Mouse (Mus musculus): ENCODE measurements at regions not wholly inside any gene's neighbourhood (a gene's known extent, or its start where the extent isn't known, plus 50 kb on each side); places are given as distances from the start of the nearest gene placed in this dataset.

DNA sequence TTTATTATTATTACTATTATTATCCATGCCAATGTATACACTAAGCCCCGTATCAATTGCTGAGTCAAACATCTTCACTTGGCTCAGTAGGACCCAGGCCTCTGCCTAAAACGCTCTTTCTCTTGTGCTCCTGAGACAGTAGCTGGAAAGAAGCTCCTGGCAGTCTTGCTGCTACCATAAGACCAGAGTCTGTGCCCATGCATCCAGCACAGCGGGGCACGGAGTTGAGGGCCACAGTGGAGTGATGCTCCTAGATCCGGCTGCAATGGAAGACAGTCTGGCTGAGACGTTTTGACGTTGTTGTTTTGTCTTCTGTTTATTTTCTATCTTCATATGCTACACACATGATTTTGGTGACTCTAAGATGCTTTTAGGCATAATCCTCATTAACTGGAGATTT is 129.1 kb upstream of the Peli2 start:
- no peak for DNase-seq (ENCODE audit: low read depth)

DNA sequence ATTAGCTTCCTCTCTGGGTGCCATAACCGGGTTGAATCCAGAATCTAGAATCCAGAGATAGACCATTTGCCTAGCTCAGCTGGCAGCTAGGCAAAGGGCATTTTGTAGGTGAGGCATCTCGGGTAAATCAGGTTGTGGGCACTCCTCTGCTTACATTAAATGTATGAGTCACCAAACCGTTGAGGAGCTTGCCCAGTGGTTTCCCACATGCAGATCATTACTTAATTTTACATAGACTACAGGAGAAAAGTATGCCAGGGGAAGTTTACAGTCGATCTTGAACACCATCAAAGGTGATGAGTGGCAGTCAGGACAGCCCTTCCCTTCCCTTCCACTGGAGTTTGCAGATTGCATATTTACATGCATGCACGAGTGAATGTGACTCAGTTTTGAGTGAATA is 128.5 kb upstream of the Peli2 start:
- DNase-seq (ENCODE audit: low read depth): no peak

DNA sequence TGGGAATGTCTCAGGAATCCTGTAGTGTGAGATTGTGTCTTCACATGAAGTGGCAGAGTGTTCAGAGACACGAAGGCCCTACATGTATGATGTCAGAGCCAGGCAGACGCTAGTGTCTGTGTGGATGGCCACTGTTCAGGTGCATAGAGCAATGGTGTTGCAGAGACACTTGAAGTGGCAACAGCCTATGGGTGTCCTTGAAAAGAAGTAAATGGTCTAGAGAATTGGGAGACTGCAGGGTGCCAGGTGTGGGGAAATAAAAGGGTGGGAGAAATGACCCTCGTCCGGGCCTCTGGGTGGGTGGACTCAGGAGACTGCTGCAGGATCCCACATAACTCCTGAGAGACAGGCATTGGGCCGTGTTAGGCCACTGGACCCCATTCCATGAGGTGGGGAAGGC is 127.8 kb upstream of the Peli2 start:
- no peak for DNase-seq (ENCODE audit: low read depth)

DNA sequence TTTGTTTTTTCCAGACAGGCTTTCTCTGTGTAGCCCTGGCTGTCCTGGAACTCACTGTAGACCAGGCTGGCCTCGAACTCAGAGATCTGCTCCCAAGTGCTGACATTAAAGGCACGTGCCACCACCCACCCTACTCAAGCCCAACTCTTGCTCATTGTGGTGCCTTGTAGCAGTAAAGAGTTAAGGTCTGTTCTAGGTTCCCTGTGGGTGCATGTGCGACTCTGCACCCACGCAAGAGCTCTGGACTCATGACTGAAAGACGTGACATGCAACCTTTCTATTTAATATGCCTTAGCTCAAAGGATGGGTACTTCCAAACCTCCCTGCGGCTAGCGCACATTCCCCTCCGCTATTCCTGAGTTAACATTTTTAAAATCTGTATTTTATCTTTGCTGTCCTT is 121.7 kb upstream of the Peli2 start:
- no peak for DNase-seq (ENCODE audit: low read depth)

GRCm38 (mm10) chr14:48005092-48005928 is 115.3 kb upstream of the Peli2 start:
- DNase-seq (ENCODE audit: low read depth): no peak

DNA sequence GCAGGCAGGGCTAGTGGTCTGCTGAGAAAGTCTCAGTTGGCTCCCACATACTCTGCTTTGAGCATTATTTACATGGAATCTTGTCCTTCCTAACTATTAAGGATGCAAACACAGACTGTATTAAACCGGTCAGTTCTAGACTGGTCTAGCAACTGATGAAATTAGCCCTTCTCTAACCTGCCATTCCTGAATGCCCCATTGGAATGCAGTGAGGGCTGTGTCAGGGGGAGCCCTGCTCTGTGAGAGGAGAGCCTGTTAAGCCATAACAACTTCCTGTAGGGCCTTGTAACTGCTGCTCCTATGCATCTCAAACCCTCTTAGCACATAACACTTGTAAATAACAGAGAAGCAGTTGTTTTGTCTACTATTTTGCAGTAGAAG is 114.7 kb upstream of the Peli2 start:
- no peak for DNase-seq (ENCODE audit: low read depth)

GRCm38 (mm10) chr14:48012361-48013215 is 108.0 kb upstream of the Peli2 start:
- no peak for DNase-seq (ENCODE audit: low read depth)

DNA sequence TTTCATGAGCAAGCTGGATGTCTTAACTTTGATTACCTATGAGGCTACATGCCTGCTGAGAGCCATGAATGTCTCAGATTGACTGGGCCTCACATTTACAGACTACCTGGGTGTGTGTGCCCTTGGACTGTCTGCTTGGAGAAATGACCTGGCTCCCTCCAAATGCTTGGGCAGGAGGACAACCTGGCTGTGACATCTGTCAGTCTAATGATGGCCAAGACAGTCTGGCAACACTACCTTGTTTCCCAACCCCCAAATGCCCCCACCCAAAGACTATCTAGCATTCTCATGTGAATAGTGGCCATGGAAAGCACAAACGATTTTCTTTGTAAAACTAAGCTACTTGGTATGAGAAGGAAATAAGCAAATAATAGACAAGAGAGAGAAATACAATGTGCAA is 107.2 kb upstream of the Peli2 start:
- no peak for DNase-seq (ENCODE audit: low read depth)

GRCm38 (mm10) chr14:48014776-48015175 is 105.8 kb upstream of the Peli2 start:
- DNase-seq (ENCODE audit: low read depth): no peak

DNA sequence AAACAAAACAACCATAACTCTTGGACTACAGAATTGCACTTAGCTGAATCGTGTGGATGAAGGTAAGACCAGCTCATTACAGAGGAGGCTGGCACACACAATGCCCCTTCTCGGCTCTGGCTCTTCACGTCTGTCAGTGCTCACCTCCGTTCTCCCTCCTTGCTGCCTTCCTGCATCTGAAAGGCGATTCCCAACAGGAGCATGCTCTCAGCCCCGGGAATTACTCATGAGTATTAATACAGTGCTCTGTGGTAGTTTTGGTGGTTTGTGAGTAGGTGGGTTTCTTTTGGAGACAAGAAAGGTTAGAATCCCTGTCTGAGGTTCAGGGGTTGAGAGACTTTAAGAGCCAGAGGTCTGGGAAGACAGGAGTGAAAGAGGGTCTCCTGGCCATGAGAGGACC is 102.7 kb upstream of the Peli2 start:
- no peak for DNase-seq (ENCODE audit: low read depth)

DNA sequence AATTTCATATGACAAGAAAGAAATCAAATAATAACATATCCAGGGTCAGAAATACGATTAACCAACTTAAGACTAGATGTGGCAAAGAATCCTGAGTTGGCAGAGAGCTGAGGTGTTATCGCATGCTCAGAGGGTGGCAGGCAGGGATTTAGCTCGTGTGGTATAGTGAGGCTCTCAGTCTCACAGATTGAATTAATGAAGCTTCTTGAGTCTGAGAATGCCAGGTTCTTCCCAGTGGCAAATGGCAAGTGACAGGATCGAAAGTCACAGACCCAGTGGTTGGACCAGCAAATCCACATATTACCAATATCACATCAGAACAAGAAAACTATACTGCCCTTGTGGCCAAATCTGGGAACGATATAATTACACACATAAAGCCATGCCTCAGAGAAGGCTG is 101.3 kb upstream of the Peli2 start:
- no peak for DNase-seq (ENCODE audit: low read depth)

GRCm38 (mm10) chr14:48022271-48022670 is 98.4 kb upstream of the Peli2 start:
- no peak for DNase-seq (ENCODE audit: low read depth)

DNA sequence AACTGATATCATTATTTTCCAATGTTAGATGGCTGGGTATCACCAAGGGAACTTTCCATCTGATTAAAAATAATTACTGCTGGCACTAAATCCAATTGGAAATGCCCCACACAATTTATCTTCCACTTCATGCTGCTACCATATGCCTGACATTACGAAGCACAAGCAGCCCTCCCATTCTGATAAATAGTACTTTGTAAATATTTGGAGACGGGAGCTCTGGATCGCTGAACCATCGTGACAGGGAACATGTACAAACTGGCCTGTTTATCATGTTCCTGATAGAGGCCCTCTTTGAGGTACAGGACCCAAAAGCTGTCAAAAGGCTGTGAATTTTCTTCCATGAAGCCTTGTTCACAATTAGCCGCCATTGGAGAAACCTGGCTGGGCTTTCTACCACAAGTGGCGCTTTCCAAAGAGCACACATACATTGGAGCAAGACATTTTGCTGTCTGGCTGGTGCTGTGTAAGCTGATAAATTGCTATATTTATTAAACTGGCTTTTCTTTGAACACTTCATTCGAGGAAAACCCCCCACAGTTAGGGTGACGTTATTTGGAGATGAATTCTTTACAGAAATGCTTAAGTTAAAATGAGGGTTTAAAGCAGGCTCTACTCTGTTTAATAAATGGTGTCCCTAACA is 96.5 kb upstream of the Peli2 start:
- DNase-seq (ENCODE audit: low read depth): no peak

DNA sequence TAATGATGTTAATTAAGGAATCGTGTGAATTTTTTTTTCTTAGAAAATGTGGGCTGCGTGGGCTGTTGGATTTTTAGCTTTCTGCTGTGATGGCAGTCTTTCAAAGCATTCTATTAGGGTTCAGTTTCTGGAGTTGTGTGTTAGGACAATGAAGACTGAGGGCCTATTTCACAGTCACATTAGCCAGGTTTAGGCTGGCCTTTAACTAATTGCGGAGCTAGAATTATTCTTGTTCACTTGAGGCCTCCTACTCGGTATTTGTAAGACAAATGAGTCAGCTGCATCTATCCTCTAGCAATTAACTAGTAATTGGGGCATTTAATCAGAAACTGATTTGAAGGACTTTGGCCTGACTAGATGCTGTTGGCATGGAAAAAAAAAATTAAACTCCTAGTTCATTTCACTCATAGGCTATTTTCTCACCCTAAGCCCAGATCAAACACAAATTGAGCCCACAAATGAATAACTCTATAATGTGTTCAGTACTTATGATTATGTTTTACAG is 81.3 kb upstream of the Peli2 start:
- DNase-seq (ENCODE audit: low read depth): no peak

DNA sequence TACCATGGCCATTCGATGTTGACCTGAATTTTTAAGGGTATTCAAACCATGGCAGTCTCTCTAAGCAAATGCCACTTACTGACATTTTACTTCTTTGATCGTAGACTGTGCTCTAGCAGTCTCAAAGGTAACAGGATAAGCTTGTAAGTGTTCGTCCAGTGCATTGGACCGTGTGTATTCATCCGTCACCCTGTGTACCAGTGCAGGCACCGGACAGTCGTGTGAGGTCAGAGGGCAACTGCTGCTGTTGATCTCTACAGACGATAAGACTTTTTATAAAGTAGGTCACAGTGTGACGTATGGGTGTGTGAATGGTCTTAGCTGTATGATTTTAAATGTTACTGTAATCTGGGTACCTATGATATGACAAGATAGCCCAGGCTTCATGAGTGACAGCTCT is 74.5 kb upstream of the Peli2 start:
- no peak for DNase-seq (ENCODE audit: low read depth)

GRCm38 (mm10) chr14:48046831-48047230 is 73.8 kb upstream of the Peli2 start:
- DNase-seq (ENCODE audit: low read depth): no peak

DNA sequence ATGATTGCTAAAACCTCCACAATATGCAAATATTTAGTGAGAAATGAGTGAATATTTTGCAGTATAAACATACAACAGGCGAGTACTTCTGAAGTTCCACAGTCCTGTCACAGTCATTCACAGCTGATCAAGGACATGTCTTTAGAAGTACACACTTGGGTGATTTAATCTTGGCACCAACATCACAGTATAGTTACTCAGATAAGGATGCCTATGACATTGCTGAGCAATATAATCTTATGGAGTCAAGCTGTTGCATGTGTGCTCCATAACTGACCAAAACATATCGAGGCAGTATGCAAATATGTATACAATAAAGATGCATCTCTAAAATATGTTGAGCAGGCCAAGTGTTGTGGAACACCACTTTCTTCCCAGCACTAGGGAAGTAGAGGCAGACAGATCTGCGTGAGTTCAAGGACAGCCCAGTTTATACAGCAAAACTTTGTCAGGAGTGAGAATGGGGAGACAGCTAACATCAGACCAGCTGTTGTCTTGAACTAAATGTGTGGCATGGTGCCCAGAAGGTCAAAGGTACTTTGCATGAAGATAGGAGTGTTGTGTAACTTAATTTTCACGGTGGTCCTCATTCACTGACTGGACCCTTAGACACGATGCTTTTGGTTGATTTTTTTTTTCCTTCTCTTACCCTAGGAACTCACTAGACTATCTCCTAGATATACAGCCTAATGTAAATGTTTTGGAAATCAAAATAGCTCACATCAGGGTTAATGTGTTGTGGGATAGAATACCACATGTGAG is 70.7 kb upstream of the Peli2 start:
- DNase-seq (ENCODE audit: low read depth): no peak

DNA sequence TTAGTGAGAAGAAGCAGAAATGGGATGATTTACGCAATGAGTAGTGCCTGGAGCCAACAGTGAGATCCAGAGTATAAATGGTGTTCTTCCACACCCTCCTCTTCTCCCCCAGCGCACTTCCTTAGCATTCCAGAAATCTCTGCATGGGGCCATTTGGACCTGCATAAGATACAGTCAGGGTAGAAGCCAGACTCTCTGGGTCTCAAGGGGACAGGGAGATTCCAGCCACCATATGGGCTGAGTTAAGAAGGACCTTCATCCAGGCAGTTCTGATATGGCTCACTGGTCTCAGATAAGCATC is 70.2 kb upstream of the Peli2 start:
- no peak for DNase-seq (ENCODE audit: low read depth)

- no peak for DNase-seq (ENCODE audit: low read depth)
Observed at GRCm38 (mm10) chr14:48051971-48052370, 68.7 kb upstream of the Peli2 start.

DNA sequence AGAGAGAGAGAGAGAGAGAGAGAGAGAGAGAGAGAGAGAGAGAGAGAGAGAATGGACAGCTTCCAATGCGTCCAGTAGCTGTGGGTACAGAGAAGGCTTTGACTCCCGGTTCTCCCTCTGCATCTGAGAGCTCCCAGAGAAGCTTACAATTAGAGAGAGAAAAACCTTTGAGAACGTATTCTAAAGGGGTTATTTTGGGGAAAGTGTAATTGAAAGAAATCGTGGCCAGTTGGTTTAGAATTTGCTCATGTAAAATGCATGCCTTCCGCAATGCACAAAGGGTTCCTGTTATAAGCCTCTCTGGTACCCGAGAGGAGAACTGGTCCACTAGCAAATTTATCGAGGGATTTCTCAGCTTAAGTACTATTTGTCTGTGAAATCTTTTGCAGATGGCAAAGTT is 68.2 kb upstream of the Peli2 start:
- DNase-seq (ENCODE audit: low read depth): no peak

GRCm38 (mm10) chr14:48053151-48053550 is 67.5 kb upstream of the Peli2 start:
- DNase-seq (ENCODE audit: low read depth): no peak

DNA sequence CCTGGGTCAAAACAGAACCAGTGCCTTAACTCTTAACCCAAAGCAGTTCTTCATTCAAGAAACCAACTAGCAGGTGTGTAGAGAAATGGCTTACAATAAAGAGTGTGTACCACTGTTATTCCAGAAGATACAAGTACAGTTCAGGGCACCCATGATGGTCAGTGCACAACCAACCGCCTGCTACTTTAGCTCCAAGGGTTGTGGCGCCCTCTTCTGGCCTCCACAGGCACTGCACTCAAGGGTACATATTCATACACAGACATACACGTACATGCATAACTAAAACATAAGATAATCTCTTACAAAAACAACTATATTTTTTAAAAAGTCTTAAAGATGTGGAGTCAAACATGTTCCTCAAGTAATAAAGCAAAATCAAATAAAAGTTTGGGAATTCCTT is 65.9 kb upstream of the Peli2 start:
- DNase-seq (ENCODE audit: low read depth): no peak
